Mouse (Mus musculus): ENCODE results near the gene Ing1.
A peak's percentile ranks its signal among the peaks of the same experiment; 100 is the strongest.
"Not testable (repeated sequence)": the region's sequence is repeated elsewhere in the genome, so short reads cannot be mapped to it uniquely, and the experiment has no call there.

The Ing1 gene

GRCm38 (mm10) chr8:11550281-11550948 is 5.0 kb upstream of the Ing1 start, which contains the start of gene Cars2:
Gene Cars2 (minus strand): TSS chr8:11550783.
- DNase-seq (ENCODE audit: low spot score in 2 of 2), result peak; percentile 58 to 84

GRCm38 (mm10) chr8:11551497-11551896 is 3.9 kb upstream of the Ing1 start:
- not testable (repeated sequence) for DNase-seq (ENCODE audit: low spot score in 2 of 2)

GRCm38 (mm10) chr8:11552390-11552789 is 3.0 kb upstream of the Ing1 start:
- DNase-seq (ENCODE audit: low spot score in 2 of 2), result no peak

- DNase-seq (ENCODE audit: low spot score in 2 of 2), result peak; percentile 96 to 99
Measured at GRCm38 (mm10) chr8:11555720-11556591, 585 bp downstream of the Ing1 start.

GRCm38 (mm10) chr8:11556691-11557423 is 1.5 kb downstream of the Ing1 start:
- DNase-seq (ENCODE audit: low spot score in 2 of 2), result peak; percentile 29 to 54

GRCm38 (mm10) chr8:11557424-11557767 is 2.0 kb downstream of the Ing1 start:
- peak in 1 of 2 experiments; percentile 33 for DNase-seq (ENCODE audit: low spot score in 2 of 2)

- DNase-seq (ENCODE audit: low spot score in 2 of 2), result peak; percentile 89 to 96
Measured at GRCm38 (mm10) chr8:11557768-11558629, 2.6 kb downstream of the Ing1 start.

- no peak for DNase-seq (ENCODE audit: low spot score in 2 of 2)
Measured at GRCm38 (mm10) chr8:11559511-11559910, 4.1 kb downstream of the Ing1 start.

GRCm38 (mm10) chr8:11560220-11560619 is 4.8 kb downstream of the Ing1 start:
- DNase-seq (ENCODE audit: low spot score in 2 of 2), result no peak

- no peak for DNase-seq (ENCODE audit: low spot score in 2 of 2)
Measured at GRCm38 (mm10) chr8:11564236-11564635, 8.9 kb downstream of the Ing1 start.

GRCm38 (mm10) chr8:11564721-11565120 is 9.3 kb downstream of the Ing1 start:
- DNase-seq (ENCODE audit: low spot score in 2 of 2), result no peak

GRCm38 (mm10) chr8:11568193-11568592 is 12.8 kb downstream of the Ing1 start:
- not testable (repeated sequence) for DNase-seq (ENCODE audit: low spot score in 2 of 2)

GRCm38 (mm10) chr8:11569260-11570097 is 14.1 kb downstream of the Ing1 start:
- DNase-seq (ENCODE audit: low spot score in 2 of 2), result no peak

GRCm38 (mm10) chr8:11570742-11571141 is 15.4 kb downstream of the Ing1 start:
- no peak for DNase-seq (ENCODE audit: low spot score in 2 of 2)

- no peak for DNase-seq (ENCODE audit: low spot score in 2 of 2)
Measured at GRCm38 (mm10) chr8:11571950-11572349, 16.6 kb downstream of the Ing1 start.

GRCm38 (mm10) chr8:11572428-11572827 is 17.1 kb downstream of the Ing1 start:
- DNase-seq (ENCODE audit: low spot score in 2 of 2), result no peak

- no peak for DNase-seq (ENCODE audit: low spot score in 2 of 2)
Measured at GRCm38 (mm10) chr8:11574911-11575603, 19.7 kb downstream of the Ing1 start.

GRCm38 (mm10) chr8:11575604-11576384 is 20.4 kb downstream of the Ing1 start:
- DNase-seq (ENCODE audit: low spot score in 2 of 2), result no peak

Measured in cerebellum, postnatal 4 days (tissue).